Mouse (Mus musculus) ES-Bruce4 (cell line): ENCODE measurements around the gene Lekr1. TPM values are rescaled to one million over a fixed set of nuclear protein-coding genes. Genes with fewer than 3 reads are reported as not detected.

Experiments
- H3K27ac ChIP-seq: 2 replicates; pipeline ENCODE4 v1.5.1; 2012; ENCODE audit warnings: low read length, inconsistent platforms; ENCODE audit not compliant: insufficient read depth
- H3K27me3 ChIP-seq: 2 replicates; pipeline ENCODE4 v1.6.1; 2012; ENCODE audit warnings: mild to moderate bottlenecking, low read length, inconsistent platforms; ENCODE audit not compliant: control insufficient read depth, poor library complexity, insufficient read depth, severe bottlenecking
- H3K36me3 ChIP-seq: 2 replicates; pipeline ENCODE4 v1.6.1; 2012; ENCODE audit warnings: inconsistent platforms, mild to moderate bottlenecking, low read length, moderate library complexity; ENCODE audit not compliant: control insufficient read depth, poor library complexity, insufficient read depth, severe bottlenecking
- H3K4me1 ChIP-seq: one replicate; pipeline ENCODE4 v1.8.1; 2011; ENCODE audit warnings: low read length; ENCODE audit not compliant: control insufficient read depth, insufficient read depth
- H3K4me3 ChIP-seq: 2 replicates; pipeline ENCODE4 v1.5.1; 2011; ENCODE audit warnings: low read depth, mild to moderate bottlenecking, low read length
- H3K9ac ChIP-seq: 2 replicates; pipeline ENCODE4 v1.6.1; 2012; ENCODE audit warnings: low read depth, mild to moderate bottlenecking, inconsistent platforms; ENCODE audit not compliant: poor library complexity, severe bottlenecking
- H3K9me3 ChIP-seq: replicated peaks from 2 replicates; pipeline ENCODE4 v1.6.1; 2012; ENCODE audit warnings: mild to moderate bottlenecking, low read length, inconsistent platforms; ENCODE audit not compliant: control insufficient read depth, poor library complexity, insufficient read depth, severe bottlenecking
- CTCF ChIP-seq: IDR thresholded peaks from one replicate; pipeline ENCODE4 v1.8.1; 2011; ENCODE audit warnings: low read depth, low read length
- EP300 ChIP-seq: IDR thresholded peaks from 2 replicates; pipeline ENCODE4 v1.6.1; 2011; ENCODE audit warnings: low read depth, low read length; ENCODE audit not compliant: insufficient read depth
- POLR2A ChIP-seq: IDR thresholded peaks from one replicate; pipeline ENCODE4 v1.8.1; 2011; ENCODE audit warnings: low read length; ENCODE audit not compliant: insufficient read depth
- polyA plus RNA-seq: library from polyadenylated mRNA; stranded (reverse); fragments of >200 nt; gene quantifications from 2 replicates; pipeline ENCODE4 v1.2.4, GENCODE M21; 2011; ENCODE audit warnings: low read depth; ENCODE audit not compliant: missing spikeins, insufficient read depth, insufficient read length

Lekr1 gene
- polyA plus RNA-seq, 1 experiment = 2.4 TPM

DNA sequence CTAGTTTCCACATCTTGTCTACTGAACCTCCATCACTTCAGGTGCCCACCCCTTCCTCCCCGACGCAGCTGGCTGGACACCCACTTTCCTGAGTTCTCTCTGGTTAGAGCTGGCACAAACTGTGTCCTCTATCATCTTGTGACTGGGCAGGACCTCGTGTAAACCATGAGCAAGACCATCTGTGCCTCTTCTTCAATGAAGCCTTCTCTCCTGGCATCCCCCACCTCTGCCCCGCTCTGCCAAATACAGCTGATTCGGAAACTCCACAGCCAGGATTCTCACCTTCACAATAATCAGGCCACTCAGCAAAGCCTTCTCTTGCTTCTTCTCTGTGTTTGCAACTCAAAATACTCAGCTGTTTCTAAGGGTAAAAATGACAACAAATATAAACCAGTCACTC is 161.4 kb downstream of the Lekr1 start:
- no peaks in the 10 kb centered on the region for H3K9me3 ChIP-seq
- no peak overlapping the region for H3K27ac ChIP-seq
- H3K9ac ChIP-seq = no peak overlapping the region
- H3K4me1 ChIP-seq = peaks cover 2% of the 10 kb centered on the region
- TF ChIP-seq CTCF = no peak
- TF ChIP-seq POLR2A = no peak
- no peak for TF ChIP-seq EP300
- H3K27me3 ChIP-seq = no peaks in the 10 kb centered on the region; the same call in 1 of the 2 replicates
- H3K36me3 ChIP-seq = no peaks in the 10 kb centered on the region
- no peak overlapping the region for H3K4me3 ChIP-seq

DNA sequence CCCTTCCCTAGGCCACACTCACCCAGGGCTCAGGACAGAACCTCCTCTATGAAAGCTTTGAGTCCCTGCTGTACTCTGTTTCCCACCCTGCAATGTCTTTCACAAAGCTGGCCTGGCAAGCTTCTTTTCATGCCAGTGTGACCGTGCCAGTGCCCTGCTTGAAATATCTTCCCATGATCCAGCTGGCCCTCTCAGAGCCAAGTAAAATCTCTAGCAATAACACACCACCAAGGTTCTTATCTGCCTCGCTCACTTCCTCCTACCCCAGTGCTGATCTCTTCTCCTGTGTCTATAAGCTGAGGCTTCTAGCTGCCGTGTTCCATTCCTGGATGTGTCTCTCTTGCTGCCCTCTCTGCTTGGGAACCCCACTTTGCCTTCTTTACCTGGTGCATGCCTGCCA is 162.0 kb downstream of the Lekr1 start:
- no peaks in the 10 kb centered on the region for H3K36me3 ChIP-seq
- H3K4me1 ChIP-seq = peaks cover 2% of the 10 kb centered on the region
- no peak overlapping the region for H3K4me3 ChIP-seq
- H3K9me3 ChIP-seq = no peaks in the 10 kb centered on the region
- H3K27me3 ChIP-seq = no peaks in the 10 kb centered on the region; the same call in 1 of the 2 replicates
- no peak overlapping the region for H3K9ac ChIP-seq
- no peak overlapping the region for H3K27ac ChIP-seq
- TF ChIP-seq POLR2A = no peak
- TF ChIP-seq CTCF = no peak

DNA sequence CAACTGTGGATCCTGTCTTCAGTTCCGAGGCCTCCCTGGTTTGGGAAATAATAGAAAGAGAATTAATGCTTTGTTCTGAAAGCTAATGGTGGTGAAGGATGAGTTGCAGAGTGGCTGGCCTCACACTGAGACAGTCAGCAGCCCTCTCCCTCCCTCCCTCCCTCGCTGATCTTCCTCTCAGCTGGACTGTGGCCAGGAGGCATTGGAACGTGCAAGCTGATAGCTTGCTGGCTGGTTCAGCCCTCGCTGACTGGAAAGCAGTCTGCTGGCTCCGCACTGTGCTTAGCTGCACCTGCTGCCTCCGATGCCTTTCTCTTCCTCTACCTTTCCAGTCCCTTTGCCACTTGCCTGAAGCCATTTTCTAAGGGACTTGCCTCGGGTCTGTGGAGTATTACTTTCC is 163.2 kb downstream of the Lekr1 start:
- Histone ChIP-seq H3K4me1 (peaks cover 2% of the 10 kb centered on the region), H3K27ac (no peak overlapping the region), H3K9me3 (no peaks in the 10 kb centered on the region), H3K9ac (no peak overlapping the region), H3K36me3 (no peaks in the 10 kb centered on the region), H3K27me3 (no peaks in the 10 kb centered on the region; the same call in 1 of the 2 replicates), H3K4me3 (no peak overlapping the region)
- TF ChIP-seq POLR2A (no peak), CTCF (no peak), EP300 (no peak)

DNA sequence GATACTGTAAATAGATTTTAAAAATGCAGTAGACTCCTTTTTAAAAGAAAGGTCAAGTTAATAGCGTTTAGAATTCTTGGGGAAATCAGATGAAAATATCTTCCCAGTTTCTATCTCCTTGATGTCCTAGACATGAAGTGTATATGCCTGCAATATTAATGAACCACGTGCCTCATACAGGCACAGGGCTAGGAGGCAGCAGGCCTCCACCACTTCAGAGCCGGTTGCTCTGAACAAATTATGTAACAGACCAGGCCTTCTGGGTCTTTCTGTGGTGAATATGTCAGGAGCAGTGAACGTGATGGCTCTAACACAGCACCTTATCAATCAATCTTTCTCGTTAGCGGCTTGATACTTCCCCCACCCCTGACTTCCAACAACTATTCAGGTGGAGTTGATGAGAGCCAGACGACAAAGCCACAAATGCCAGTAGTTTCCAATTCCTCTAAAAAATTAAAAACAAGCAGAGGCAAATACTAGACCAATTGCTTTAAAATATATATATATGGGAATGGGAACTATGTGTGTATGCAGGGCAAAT is 164.0 kb downstream of the Lekr1 start:
- TF ChIP-seq CTCF = no peak
- TF ChIP-seq EP300 = no peak
- TF ChIP-seq POLR2A = no peak
- H3K27ac ChIP-seq = no peak overlapping the region
- H3K27me3 ChIP-seq = no peaks in the 10 kb centered on the region; the same call in 1 of the 2 replicates

DNA sequence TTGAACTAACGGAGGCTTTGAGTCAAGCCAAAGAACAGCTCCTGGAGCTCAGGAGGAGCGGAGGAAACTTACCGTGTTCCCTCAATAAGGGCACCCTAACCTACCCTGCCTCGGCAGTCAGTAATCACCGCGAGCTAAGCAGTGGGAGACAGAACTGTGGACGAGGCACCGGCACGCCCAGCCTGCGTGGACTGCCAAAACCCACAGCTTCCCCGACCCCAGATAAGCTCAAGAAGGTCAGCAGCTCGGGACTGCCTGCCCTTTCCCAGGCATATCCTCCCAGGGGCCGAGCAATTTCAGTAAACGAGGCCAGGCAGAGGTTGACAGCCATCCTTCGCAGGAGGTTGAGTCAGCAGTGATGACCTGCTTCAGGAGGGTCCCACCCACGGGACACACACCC is 164.8 kb downstream of the Lekr1 start:
- Histone ChIP-seq H3K27me3 (no peaks in the 10 kb centered on the region), H3K4me1 (no peaks in the 10 kb centered on the region), H3K9me3 (no peaks in the 10 kb centered on the region), H3K27ac (no peak overlapping the region), H3K4me3 (no peak overlapping the region), H3K9ac (no peak overlapping the region), H3K36me3 (no peaks in the 10 kb centered on the region)
- TF ChIP-seq POLR2A (no peak), CTCF (no peak), EP300 (no peak)

More for the DNA sequence above, 164.0 kb downstream of the Lekr1 start:
- no peaks in the 10 kb centered on the region for H3K36me3 ChIP-seq
- H3K4me3 ChIP-seq = no peak overlapping the region
- no peaks in the 10 kb centered on the region for H3K9me3 ChIP-seq
- H3K9ac ChIP-seq = no peak overlapping the region
- H3K4me1 ChIP-seq = no peaks in the 10 kb centered on the region

DNA sequence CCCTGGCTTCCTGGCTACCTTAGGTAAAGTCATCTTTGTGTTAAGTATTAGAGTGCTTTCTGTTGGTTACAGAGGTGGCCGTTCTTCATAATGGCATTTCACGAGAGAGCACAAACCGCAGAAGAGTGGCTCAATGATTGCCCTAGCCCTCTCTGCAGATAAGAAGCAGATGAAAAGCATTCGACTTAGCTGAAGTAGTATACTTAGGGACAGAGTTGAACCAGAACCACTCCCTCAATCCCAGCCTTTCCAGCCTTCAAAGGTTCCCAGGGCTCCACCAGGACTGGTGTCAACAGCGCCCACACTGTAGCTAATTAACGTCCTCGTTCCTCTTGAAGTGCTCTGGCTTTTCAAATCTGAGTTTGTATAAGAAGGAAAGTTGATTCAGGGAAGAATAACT is 166.4 kb downstream of the Lekr1 start:
- TF ChIP-seq EP300 (no peak), CTCF (no peak), POLR2A (no peak)
- Histone ChIP-seq H3K4me3 (no peak overlapping the region), H3K9me3 (no peaks in the 10 kb centered on the region), H3K4me1 (no peaks in the 10 kb centered on the region), H3K27me3 (no peaks in the 10 kb centered on the region), H3K9ac (no peak overlapping the region), H3K27ac (no peak overlapping the region), H3K36me3 (no peaks in the 10 kb centered on the region)
